Mouse (Mus musculus) liver, adult 2 months (tissue): ENCODE data around the gene 3110001I22Rik.
A peak's percentile ranks its signal among the peaks of the same experiment; 100 is the strongest.

Experiments
- CTCF ChIP-seq: fragments of 200-500 bp; IDR thresholded peaks from 2 replicates; pipeline ENCODE4 v1.5.1; 2011; ENCODE audit warnings: low read depth, low read length, control low read depth
- POLR2A ChIP-seq: fragments of 200-500 bp; IDR thresholded peaks from 2 replicates; pipeline ENCODE4 v1.6.1; 2011; ENCODE audit warnings: low read length, control low read depth; ENCODE audit not compliant: insufficient read depth; ENCODE audit errors: extremely low read depth

DNA sequence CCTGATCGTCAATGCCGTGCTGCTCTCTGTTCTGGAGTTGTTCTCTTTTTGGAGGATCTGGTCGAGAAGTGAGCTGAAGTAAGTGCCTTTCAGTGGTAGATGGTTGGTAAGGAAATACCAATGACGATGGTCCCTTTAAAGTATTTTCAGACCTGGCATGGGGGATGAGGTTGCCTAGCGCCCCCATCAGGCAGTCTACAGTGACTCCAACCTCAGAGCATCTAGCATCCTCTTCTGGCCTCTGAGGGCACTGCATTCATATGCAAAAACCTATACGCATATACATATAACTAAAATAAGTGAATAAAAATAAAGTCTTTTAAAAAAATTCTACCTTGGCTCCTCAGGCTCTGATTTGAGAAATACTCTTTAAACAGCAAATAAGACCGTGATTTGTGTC lies 27.3 kb downstream of the 3110001I22Rik start:
- TF ChIP-seq POLR2A (no peak), CTCF (peak; percentile 63)
